Mouse (Mus musculus): ENCODE measurements around the gene Rbm3.
A peak's percentile ranks its signal among the peaks of the same experiment; 100 is the strongest.

The Rbm3 gene

GRCm38 (mm10) chrX:8145153-8145991, at the start of gene Rbm3:
Gene Rbm3, minus strand, starts transcription at chrX:8145880.
- DNase-seq, result peak; percentile 92

GRCm38 (mm10) chrX:8193419-8193723, 47.7 kb upstream of the Rbm3 start, which contains the start of gene Ebp:
Gene Ebp, minus strand, starts transcription at chrX:8193512.
- DNase-seq, result peak; percentile 81

GRCm38 (mm10) chrX:8192640-8193418, 47.1 kb upstream of the Rbm3 start:
- DNase-seq, result peak; percentile 88

- DNase-seq, result peak; percentile 15
These were observed 46.5 kb upstream of the Rbm3 start for GRCm38 (mm10) chrX:8192126-8192639.

GRCm38 (mm10) chrX:8182871-8183540, 37.3 kb upstream of the Rbm3 start:
- DNase-seq, result no peak

- no peak for DNase-seq
These were observed 34.0 kb upstream of the Rbm3 start for GRCm38 (mm10) chrX:8179646-8180045.

- DNase-seq, result no peak
These were observed 33.2 kb upstream of the Rbm3 start for GRCm38 (mm10) chrX:8178871-8179270.

GRCm38 (mm10) chrX:8175504-8176385, 30.1 kb upstream of the Rbm3 start, which contains the start of gene Tbc1d25:
Gene Tbc1d25, minus strand, starts transcription at chrX:8176181.
- peak; percentile 87 for DNase-seq

GRCm38 (mm10) chrX:8175169-8175503, 29.5 kb upstream of the Rbm3 start:
- no peak for DNase-seq

- DNase-seq, result no peak
These were observed 22.3 kb upstream of the Rbm3 start for GRCm38 (mm10) chrX:8167716-8168647.

- no peak for DNase-seq
These were observed 18.8 kb upstream of the Rbm3 start for GRCm38 (mm10) chrX:8164471-8164870.

- no peak for DNase-seq
These were observed 17.4 kb upstream of the Rbm3 start for GRCm38 (mm10) chrX:8163076-8163475.

GRCm38 (mm10) chrX:8143750-8144149, 1.9 kb downstream of the Rbm3 start:
- DNase-seq, result no peak

GRCm38 (mm10) chrX:8142948-8143347, 2.7 kb downstream of the Rbm3 start:
- no peak for DNase-seq

- no peak for DNase-seq
These were observed 4.6 kb downstream of the Rbm3 start for GRCm38 (mm10) chrX:8141058-8141457.

- DNase-seq, result no peak
These were observed 5.2 kb downstream of the Rbm3 start for GRCm38 (mm10) chrX:8140446-8140845.

GRCm38 (mm10) chrX:8139480-8139879, 6.2 kb downstream of the Rbm3 start:
- no peak for DNase-seq

- no peak for DNase-seq
These were observed 9.8 kb downstream of the Rbm3 start for GRCm38 (mm10) chrX:8135886-8136285.

GRCm38 (mm10) chrX:8132017-8132976, 13.4 kb downstream of the Rbm3 start, which contains the start of gene Wdr13:
Gene Wdr13, minus strand, starts transcription at chrX:8132892.
- peak; percentile 95 for DNase-seq

GRCm38 (mm10) chrX:8131393-8131792, 14.3 kb downstream of the Rbm3 start:
- DNase-seq, result no peak

All from layer of hippocampus, adult 9-11 months (tissue).